Mouse (Mus musculus) MEL-GATA-1-ER (cell line): ENCODE measurements around the gene Aars2.

Source experiments
- DNase-seq: peaks from one replicate; pipeline ENCODE4 v3.0.0-alpha.2; 2012; ENCODE audit warnings: low read depth; ENCODE audit errors: extremely low read depth

Gene Aars2

DNA sequence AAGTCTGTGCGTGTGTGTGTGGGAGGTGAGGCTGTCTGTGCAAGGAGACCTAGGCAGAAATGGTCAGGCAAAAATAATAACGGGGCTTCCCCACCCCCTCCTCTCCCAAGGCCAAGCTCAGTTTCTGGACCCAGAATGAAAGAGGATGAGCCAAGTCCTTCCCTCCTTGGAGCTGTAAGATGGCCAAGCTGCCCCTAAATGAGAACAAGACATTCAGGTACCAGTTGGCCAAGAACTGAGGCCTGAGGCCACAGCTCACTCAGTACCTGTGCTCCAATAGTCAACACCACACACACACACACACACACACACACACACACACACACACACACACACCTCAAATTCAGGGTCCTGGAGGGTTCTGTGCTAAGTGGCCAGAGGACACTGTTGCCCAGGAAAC is 36.1 kb downstream of the Aars2 start:
- DNase-seq, result no peak

- no peak for DNase-seq
Measured at GRCm38 (mm10) chr17:45543115-45543514, 36.5 kb downstream of the Aars2 start.

DNA sequence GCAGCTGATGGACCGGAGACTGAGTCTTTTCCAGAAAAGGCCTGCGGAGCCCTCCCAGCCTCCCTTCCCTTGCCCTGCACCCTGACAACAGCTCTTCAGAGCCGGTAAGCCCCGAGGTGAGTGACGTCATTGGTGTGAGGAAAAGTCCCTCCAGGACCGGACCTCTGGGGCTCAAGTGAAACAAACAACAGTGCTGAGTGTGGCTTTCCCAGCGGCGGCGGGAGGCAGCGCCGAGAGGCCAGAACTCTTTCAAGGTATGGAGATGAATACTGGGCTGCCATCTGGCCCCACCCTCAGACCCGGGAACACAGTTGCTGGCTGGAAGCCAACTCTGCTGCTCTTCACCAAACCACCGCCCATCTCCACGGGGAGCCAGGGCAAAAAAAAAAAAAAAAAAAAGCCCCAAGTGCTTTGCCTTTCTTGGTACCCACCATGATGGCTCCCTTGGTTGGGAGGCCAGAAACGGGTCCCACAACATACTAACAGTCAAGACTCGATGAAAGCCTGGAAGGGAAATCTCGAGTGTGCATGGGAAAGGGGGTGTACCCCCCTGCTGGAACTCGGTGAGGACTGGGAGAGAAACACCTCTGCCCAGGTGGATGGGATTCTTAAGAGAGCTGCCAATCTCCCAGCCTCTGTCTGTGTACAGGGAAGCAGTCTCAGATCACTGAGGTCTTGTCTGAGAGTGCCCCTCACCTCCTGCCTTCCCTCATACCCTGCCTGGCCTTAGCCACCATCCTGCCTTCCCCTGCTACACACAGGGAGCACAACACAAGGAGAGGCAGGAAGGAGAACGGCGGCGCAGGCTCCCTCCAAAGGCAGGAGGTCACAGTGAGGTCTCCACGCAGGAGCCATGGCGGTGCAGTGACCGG is 37.6 kb downstream of the Aars2 start:
- no peak for DNase-seq

DNA sequence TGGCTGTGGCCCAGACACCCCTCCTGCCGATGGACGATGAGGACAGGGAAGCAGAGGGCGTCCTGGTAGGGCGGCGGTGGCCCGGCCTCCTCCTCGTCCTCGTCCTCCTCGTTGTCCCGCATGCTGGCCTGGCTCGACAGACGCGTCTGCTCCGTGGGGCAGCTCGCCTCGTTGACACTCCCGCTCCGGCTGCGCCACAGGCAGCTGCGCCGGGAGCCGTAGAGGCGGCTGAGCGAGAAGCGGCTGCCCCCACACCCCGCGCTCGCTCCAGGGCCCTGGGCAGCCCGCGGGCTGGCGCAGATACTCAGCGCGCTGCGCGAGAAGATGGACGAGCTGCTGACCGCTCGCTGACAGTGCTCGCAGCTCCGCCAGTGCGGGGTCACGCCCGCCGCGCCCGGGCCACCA is 38.2 kb downstream of the Aars2 start:
- no peak for DNase-seq

GRCm38 (mm10) chr17:45545278-45545961 is 38.8 kb downstream of the Aars2 start:
- DNase-seq, result no peak

DNA sequence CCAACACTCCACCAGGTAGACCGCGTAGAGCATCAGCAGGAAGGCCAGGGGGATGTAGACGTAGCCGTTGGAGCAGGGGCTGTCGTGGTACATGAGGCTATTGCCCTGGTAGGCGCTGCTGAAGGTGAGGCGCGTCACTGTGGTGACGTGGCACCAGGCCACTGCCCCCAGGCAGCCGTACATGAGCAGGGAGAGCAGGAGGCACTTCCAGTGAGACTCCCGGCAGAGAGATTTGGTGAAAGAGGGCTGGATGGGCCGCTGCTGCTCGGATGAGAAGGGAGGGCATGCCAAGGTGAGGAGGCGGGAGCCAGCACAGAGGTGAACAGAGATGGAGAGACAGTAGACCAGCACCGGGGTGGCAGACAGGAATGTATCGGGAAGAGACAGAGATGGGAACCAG is 40.3 kb downstream of the Aars2 start:
- DNase-seq, result no peak

DNA sequence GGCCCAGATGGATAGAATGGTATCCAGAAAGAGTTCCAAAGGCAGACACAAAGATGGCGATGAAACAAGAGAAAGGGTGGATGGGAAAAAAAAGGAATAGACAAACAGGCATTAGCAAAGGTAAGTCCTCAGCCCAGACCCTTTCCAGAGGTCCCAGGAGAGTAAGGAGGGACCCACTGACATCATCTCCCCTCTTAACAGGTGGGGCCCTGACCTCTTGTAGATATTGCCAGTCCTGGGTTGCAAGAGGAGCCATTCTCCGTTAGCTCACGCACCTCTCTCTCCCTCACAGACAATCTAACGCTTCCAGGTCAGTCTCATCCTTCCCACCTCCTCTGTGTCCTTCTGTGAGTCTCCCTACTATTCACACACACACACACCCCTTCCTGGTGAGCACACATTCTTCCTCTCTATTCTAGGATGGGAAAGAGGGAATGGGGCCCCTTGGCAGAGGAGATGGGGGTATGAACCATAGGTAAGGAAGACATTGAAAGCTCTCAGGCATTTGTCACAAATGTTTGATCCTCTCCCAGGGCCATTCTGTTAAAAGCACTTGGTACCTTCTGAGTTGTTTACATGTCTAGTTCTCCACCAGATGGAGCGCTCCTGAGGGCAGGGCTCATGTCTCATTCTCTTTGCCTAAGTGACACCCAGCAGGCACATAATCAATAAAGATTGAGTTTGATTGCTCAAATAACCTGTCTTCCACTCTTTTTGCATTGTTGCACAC is 41.0 kb downstream of the Aars2 start:
- no peak for DNase-seq

DNA sequence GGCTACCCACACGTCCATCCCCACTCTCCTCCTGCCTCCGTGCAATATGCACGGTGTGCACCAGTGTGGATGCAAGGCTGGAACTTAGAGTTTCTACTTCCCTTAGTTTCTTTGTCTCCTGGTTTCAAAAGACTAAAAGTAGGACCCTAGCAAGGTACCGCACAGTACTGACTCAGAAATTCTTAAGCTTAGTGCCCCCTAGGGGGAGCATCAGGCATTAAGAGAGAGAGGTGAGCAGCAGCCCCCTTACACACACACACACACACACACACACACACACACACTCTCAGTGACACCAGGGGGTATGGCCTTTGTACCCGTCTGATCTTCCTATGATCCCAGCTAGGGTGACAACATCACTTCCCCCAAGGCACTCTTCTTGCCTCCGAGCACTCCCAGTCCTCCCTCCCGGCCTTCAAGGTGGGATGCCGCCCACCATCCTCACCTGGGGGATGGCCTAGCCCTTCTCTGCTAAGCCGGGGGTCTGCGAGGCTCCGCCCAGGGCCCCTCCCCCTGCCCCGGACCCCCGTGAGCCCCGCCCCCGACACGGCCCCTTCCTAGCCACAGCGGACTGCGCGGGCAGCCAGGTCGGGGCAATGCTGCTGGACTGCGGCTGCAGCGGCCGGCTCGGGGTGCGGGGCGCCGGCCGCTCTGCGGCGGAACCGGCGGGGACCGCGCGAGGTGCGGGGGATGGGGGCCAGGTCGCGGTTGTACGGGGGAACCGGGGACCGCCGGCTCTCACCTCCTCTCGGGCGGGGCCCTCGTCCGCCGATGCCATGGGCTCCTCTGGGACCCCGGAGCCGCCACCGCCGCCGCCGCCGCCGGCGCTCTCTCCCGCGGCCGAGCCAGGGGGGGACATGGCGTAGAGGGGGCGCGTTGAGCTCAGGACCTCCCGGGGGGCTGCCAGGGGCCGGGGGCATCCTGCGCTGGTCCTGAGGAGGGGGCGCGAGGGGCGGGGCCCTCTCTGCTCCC is 42.2 kb downstream of the Aars2 start:
- DNase-seq, result no peak

GRCm38 (mm10) chr17:45549617-45550181 is 43.1 kb downstream of the Aars2 start, which contains the start of gene Tmem151b:
TSS of gene Tmem151b (minus strand) at chr17:45549677.
- DNase-seq, result no peak

GRCm38 (mm10) chr17:45550253-45550652 is 43.6 kb downstream of the Aars2 start:
- DNase-seq, result no peak

GRCm38 (mm10) chr17:45551249-45551796 is 44.7 kb downstream of the Aars2 start:
- DNase-seq, result no peak

DNA sequence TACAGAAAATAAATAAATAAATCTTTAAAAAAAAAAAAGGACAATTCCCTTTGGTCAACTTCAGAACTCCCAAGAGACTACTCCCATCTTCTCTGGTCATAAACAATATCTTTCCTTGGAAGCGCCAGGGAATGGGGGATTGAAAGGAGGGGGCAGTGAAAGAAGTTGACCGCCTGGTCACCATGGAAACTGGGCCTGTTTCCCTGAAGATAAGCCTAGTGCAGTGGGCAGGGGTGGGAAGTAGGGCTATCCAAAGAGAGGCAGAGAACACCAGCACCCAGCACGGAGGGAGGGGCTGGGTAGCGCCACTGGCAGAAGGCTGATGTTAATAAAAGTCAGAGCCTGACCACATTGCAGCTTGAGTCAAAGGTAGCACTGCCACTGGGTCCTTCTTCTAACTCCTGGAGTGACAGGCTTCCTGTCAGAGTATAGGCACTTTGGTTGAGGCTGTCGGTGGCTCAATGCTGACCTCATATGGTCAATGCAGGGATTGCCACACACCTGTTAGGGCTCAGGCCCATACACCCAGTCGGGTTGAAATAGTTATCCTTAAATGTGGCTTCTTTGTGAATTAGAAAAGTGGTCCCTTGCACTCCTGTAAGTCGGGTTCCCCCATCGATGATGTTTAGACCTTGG is 45.3 kb downstream of the Aars2 start:
- peak; percentile 60 for DNase-seq

- no peak for DNase-seq
Measured at GRCm38 (mm10) chr17:45553065-45553464, 46.4 kb downstream of the Aars2 start.

DNA sequence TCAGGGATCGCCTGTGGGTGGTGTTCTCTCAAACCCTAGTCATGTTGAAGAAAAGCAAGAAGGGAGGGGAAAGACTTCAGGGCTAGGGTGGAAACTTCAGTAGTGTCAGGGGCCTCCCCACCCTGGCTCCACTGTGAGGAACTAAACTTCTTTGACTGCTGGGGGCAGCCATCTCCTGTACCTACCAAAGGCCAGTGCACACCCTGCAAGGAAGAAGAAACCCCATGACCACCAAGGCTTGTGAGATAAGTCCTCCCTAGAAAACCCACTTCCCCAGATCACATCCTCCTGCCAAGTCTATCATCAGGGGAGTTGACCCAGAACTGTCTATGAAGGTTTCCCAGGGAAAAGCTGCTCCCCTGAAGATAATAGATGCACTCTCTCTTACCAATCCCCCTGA is 47.8 kb downstream of the Aars2 start:
- peak; percentile 65 for DNase-seq

DNA sequence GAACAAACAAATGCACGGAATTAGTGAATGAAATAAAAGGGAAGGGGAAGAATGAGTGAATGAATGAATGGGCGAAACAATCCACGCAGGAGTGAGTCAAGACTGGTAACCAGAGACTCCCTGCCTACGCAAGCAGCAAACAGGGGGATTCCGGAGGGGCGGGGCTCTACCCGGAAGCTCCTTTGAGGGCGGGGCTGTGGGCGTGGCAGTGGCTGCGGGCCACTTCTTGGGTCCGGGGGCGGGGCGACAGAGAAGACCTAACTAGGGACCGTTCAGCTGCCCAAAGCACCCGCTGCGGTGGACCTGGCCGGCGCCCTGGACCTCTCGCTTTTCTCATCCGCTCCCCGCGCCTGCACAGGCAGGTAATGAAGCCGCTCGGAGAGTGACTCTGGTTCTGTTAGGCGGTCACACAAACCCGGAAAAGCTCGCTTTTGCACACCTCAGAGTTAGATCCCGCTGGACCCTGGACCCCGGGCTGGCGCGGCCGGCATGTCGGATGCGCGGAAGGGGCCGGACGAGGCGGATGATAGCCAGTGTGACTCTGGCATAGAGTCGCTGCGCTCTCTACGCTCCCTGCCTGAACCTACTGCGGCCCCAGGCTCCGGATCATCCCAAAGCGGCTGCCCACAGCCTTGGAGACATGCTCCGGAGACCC is 48.9 kb downstream of the Aars2 start, which contains the start of gene Nfkbie:
Gene Nfkbie (plus strand): TSS at position 252 of the 655 bp plus-strand sequence.
- peak; percentile 68 for DNase-seq

DNA sequence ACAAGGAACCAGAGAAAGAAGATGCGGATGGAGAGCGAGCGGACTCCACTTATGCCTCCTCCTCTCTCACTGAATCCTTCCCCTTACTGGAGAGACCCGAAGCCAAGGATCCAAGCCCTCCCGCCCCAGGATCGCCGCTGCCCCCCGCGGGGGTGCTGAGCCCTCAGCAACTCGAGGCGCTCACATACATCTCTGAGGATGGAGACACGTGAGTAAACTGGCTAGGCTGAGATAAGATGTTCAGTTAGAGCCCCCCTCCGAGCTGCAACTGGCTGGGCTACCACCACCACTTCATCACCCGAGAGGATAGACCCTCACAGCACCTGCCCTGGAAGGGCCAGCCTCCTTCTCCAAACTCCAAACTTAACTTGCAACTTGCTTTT is 49.5 kb downstream of the Aars2 start:
- no peak for DNase-seq

DNA sequence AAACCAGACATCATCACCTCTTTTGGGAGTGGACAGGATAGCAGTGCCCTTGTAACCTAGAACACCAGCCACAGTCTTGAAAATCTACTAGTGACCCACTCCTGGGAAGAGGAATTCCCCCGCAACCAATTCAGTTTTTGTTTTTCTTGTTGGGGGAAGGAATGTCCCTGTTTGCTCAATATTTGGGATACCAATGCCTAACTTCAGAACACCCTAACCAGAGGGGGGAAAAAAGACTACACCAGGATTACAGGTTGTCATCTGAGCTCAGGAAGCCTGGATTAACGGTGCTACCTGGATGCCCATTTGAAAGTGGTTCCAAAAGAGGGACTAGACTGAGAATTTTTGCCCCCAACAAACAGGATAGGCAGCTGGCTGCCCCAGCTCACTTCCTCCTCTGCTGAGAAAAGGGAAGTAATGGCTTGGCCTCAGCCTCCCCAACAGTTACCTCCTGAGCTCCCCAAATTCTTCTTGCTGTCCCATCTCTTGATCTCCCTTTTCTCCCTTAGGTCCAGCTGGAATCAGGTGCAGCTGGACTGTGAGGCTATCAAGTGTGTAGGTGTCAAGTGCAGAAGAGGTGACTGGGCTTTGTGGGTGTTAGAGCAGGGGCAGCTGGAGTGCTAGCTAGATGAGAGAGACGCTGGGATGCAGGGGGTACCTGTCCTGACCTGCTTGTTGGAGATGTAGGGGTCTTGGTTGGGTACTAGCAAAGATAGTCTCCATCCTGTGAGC is 50.0 kb downstream of the Aars2 start:
- peak; percentile 68 for DNase-seq

- DNase-seq, result no peak
Measured at GRCm38 (mm10) chr17:45557246-45557824, 50.7 kb downstream of the Aars2 start.
